In the genomic region with DNA sequence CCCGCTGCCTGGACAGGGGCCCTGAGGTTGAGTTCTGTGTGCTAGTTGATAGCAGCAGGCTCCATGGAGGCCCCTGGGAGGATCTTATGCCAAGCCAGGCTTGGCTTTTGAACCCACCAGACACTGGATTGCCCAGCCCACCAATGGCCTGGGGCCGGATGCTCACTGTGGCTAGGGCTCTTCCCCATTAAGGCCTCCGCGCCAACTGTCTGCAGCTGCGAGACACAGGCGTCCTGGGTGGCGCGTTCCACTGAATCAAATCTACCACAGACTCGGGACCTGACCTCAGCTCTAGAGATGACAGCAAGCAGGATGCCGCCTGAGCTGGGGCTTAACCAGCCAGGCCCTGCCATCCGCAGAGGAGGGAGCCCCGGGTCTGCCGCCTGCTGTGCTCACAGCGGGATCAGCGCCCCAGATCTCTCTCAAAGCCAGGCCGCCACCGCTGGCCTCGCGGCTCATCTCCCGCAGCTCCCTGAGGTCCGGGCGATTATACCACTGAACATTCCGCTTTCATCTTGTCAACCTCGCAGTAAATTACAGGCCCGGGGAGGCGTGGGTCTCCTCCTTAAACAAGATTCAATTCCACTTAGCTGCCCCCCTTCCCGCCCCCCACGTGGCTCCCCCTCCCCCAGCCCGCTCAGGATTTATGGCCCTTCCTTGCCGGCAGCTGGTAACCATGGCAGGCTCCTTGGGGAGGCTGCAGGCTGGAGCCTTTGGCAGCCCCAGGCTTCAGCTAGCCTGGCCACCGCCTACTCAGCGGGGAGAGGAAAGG, we compare ENCODE assay signal across 8 mouse cellular contexts. TPM values are rescaled to one million over a fixed set of nuclear protein-coding genes. Genes with fewer than 3 reads are reported as not detected.
DNase-seq lines count a peak whose midpoint lies in the region; ATAC-seq and TF ChIP-seq lines count a peak whose summit lies in the region.

No protein-coding gene starts in this region.

- intact Hi-C loops in gastrocnemius, adult 2 months (cut with DNase I) = no loop called here

- no peaks in the 10 kb centered on the region for H3K9me3 ChIP-seq in ES-Bruce4 (replicated peaks; ENCODE audit: control insufficient read depth, insufficient read depth, low read length, poor library complexity, severe bottlenecking)
- no peaks in the 10 kb centered on the region for H3K9me3 ChIP-seq in forebrain, embryonic 11.5 days (ENCODE audit: control insufficient read depth, low read length)
- no peaks in the 10 kb centered on the region for H3K9me3 ChIP-seq in limb, embryonic 15.5 days

- H3K4me1 ChIP-seq in ES-Bruce4 (ENCODE audit: control insufficient read depth, insufficient read depth, low read length) = no peaks in the 10 kb centered on the region
- H3K4me1 ChIP-seq in forebrain, embryonic 11.5 days (replicated peaks; ENCODE audit: control insufficient read depth, insufficient read depth, low read length) = peaks cover 16% of the 10 kb centered on the region
- H3K4me1 ChIP-seq in limb, embryonic 15.5 days = peaks cover 18% of the 10 kb centered on the region

- 0 out of 2 replicates have a peak overlapping the region, but pooled peaks have one; percentile 16 for H3K9ac ChIP-seq in ES-Bruce4 (ENCODE audit: low read depth, poor library complexity, severe bottlenecking)
- H3K9ac ChIP-seq in forebrain, embryonic 11.5 days (ENCODE audit: low read length) = peak overlapping the region; percentile 1; the same call in 1 of the 2 replicates
- peak overlapping the region; percentile 17; the same call in 1 of the 2 replicates for H3K9ac ChIP-seq in limb, embryonic 15.5 days

- TF ChIP-seq POLR2A in ES-Bruce4 (IDR thresholded peaks at IDR 0.05; ENCODE audit: insufficient read depth, low read length) = no peak

- no peak for TF ChIP-seq CTCF in gastrocnemius, adult 2 months (IDR thresholded peaks at IDR 0.05)
- TF ChIP-seq CTCF in ES-Bruce4 (IDR thresholded peaks at IDR 0.05; ENCODE audit: low read depth, low read length) = no peak
- no peak for TF ChIP-seq CTCF in layer of hippocampus, adult 2 months (conservative IDR thresholded peaks at IDR 0.05)

- peak; percentile 38 for DNase-seq in gastrocnemius, adult 2 months
- DNase-seq in gastrocnemius, adult 18-20 months (ENCODE audit: low spot score) = no peak
- peak; percentile 71 for DNase-seq in forebrain, embryonic 11.5 days (ENCODE audit: low spot score)
- DNase-seq in yolk sac, embryonic 10.5 days (ENCODE audit: low spot score) = peak; percentile 58
- DNase-seq in ovary, postnatal 14 days (ENCODE audit: low spot score) = no peak
- no peak for DNase-seq in layer of hippocampus, adult 2 months (ENCODE audit: low spot score in 2 of 2)

- ATAC-seq in forebrain, embryonic 11.5 days (replicated peaks; ENCODE audit: low FRiP score) = peak; percentile 65
- peak; percentile 32; the same call in 1 of the 2 replicates for ATAC-seq in limb, embryonic 15.5 days (ENCODE audit: insufficient number of reproducible peaks, low FRiP score, low TSS enrichment, low read depth)

- no peaks in the 10 kb centered on the region for H3K36me3 ChIP-seq in ES-Bruce4 (ENCODE audit: control insufficient read depth, insufficient read depth, low read length, poor library complexity, severe bottlenecking)
- no peaks in the 10 kb centered on the region for H3K36me3 ChIP-seq in forebrain, embryonic 11.5 days (ENCODE audit: control insufficient read depth, insufficient read depth, low read length)
- H3K36me3 ChIP-seq in limb, embryonic 15.5 days = no peaks in the 10 kb centered on the region

- H3K4me3 ChIP-seq in gastrocnemius, adult 2 months = peak overlapping the region; percentile 45
- H3K4me3 ChIP-seq in ES-Bruce4 (ENCODE audit: low read depth, low read length) = peak overlapping the region; percentile 11; the same call in 1 of the 2 replicates
- no peak overlapping the region for H3K4me3 ChIP-seq in forebrain, embryonic 11.5 days (ENCODE audit: low read depth, low read length)
- H3K4me3 ChIP-seq in limb, embryonic 15.5 days = peak overlapping the region; percentile 10; the same call in 1 of the 2 replicates
- H3K4me3 ChIP-seq in layer of hippocampus, adult 2 months = no peak overlapping the region

- no peak for TF ChIP-seq EP300 in ES-Bruce4 (IDR thresholded peaks at IDR 0.05; ENCODE audit: insufficient read depth, low read depth, low read length)

- no peaks in the 10 kb centered on the region for H3K27me3 ChIP-seq in ES-Bruce4 (ENCODE audit: control insufficient read depth, insufficient read depth, low read length, poor library complexity, severe bottlenecking)
- H3K27me3 ChIP-seq in forebrain, embryonic 11.5 days (ENCODE audit: control insufficient read depth, insufficient read depth, low read length) = peaks cover 7% of the 10 kb centered on the region; the same call in 1 of the 2 replicates
- H3K27me3 ChIP-seq in limb, embryonic 15.5 days = peaks cover 60% of the 10 kb centered on the region

- WGBS in forebrain, embryonic 11.5 days = 5% methylated on average over 32 of the region's 32 CpGs
- 3% methylated on average over 32 of the region's 32 CpGs for WGBS in limb, embryonic 15.5 days

- H3K27ac ChIP-seq in gastrocnemius, adult 2 months = peak overlapping the region; percentile 38; the same call in 1 of the 2 replicates
- no peak overlapping the region for H3K27ac ChIP-seq in ES-Bruce4 (ENCODE audit: insufficient read depth, low read length)
- no peak overlapping the region for H3K27ac ChIP-seq in forebrain, embryonic 11.5 days (ENCODE audit: low read depth, low read length)
- no peak overlapping the region for H3K27ac ChIP-seq in limb, embryonic 15.5 days
- H3K27ac ChIP-seq in layer of hippocampus, adult 2 months = no peak overlapping the region

- peak overlapping the region; percentile 26 for H3K4me2 ChIP-seq in forebrain, embryonic 11.5 days (ENCODE audit: low read depth, low read length, severe bottlenecking)
- peak overlapping the region; percentile 42 for H3K4me2 ChIP-seq in limb, embryonic 15.5 days

RNA-seq across cellular contexts. Expression of a gene that starts 39.1 kb away (rescaled TPM):
- under 1 TPM; 0.36 to 0.64 TPM for total RNA-seq in gastrocnemius, adult 2 months (2021)
- 1 to 10 TPM; 1.1 to 1.3 TPM for total RNA-seq in gastrocnemius, adult 18-20 months (2021)
- polyA plus RNA-seq in ES-Bruce4 (2011; ENCODE audit: insufficient read depth, insufficient read length, low read depth, missing spikeins) = 0.35 TPM in 1 of 2 replicates, not detected in the other
- polyA plus RNA-seq in forebrain, embryonic 11.5 days (2014; fragmentation: Nextera tagmentation; extraction: Ambion mirVana) = 6.2 and 6.3 TPM in 2 replicates
- 0.19 and 0.24 TPM in 2 replicates for polyA plus RNA-seq in limb, embryonic 15.5 days (2015; fragmentation: Nextera tagmentation; extraction: Ambion mirVana)
- 10 to 100 TPM; 13.8 to 15.4 TPM for total RNA-seq in layer of hippocampus, adult 2 months (2021)

Comparison
In these comparisons a context has a peak if more than half of its experiments do, and no peak if none do; other contexts are left out.
1. DNase-seq: peak in gastrocnemius, adult 2 months (single experiment), forebrain, embryonic 11.5 days (single experiment) and yolk sac, embryonic 10.5 days (single experiment); none in gastrocnemius, adult 18-20 months (single experiment), ovary, postnatal 14 days (single experiment) and layer of hippocampus, adult 2 months (0 of 2).
2. H3K4me3 ChIP-seq: peak in gastrocnemius, adult 2 months (single experiment), ES-Bruce4 (single experiment) and limb, embryonic 15.5 days (single experiment); none in forebrain, embryonic 11.5 days (single experiment) and layer of hippocampus, adult 2 months (single experiment).
3. RNA of a gene that starts 39.1 kb away (total RNA-seq): 13.8 to 15.4 TPM in layer of hippocampus, adult 2 months; 1.1 to 1.3 TPM in gastrocnemius, adult 18-20 months and 0.36 to 0.64 TPM in gastrocnemius, adult 2 months; every median in the first group is over 4 times any median in the second.
4. Peak in every context shown above with its lines, with median percentiles within 50 percentile points of each other: H3K9ac ChIP-seq.